Mouse (Mus musculus) heart, embryonic 14.5 days (tissue): ENCODE measurements around the gene Spindoc. TPM values are rescaled to one million over a fixed set of nuclear protein-coding genes. Genes with fewer than 3 reads are reported as not detected.

Experiments used
- microRNA-seq: library from miRNA; unstranded; fragments of <30 nt; microRNA quantifications from one replicate; pipeline ENCODE4, GENCODE M21; 2016
- polyA plus RNA-seq: library from polyadenylated mRNA; unstranded; fragments of >200 nt; fragmentation: Nextera tagmentation; extraction: Ambion mirVana; gene quantifications from 2 replicates; pipeline ENCODE4 v1.2.1, GENCODE M21; 2014

Spindoc gene
- polyA plus RNA-seq, 1 experiment from 2014 or later = 14.8 TPM

Small RNA genes lying within 50 kb of the gene (microRNA-seq; reads per million reads assigned to microRNA genes)
- gene Mir6991 = 3.9 reads per million, percentile 11 among the genes with 10 or more reads in this experiment

Other genes starting within 250 kb of the Spindoc start
- gene Otub1, start 176.7 kb downstream of the Spindoc start, polyA plus RNA-seq = 151 and 153 TPM in 2 replicates
- gene Cox8a, start 165.4 kb downstream of the Spindoc start, polyA plus RNA-seq = 2,457 and 2,575 TPM in 2 replicates
- 55.9 and 58.5 TPM in 2 replicates for gene Naa40, start 141.8 kb downstream of the Spindoc start, polyA plus RNA-seq
- gene Rcor2, start 115.7 kb downstream of the Spindoc start, polyA plus RNA-seq = 6.1 and 10.7 TPM in 2 replicates
- 35.4 and 40.2 TPM in 2 replicates for gene Mark2, start 41.1 kb downstream of the Spindoc start, polyA plus RNA-seq
- gene 2700081O15Rik, start 34.6 kb upstream of the Spindoc start, polyA plus RNA-seq = 4.4 and 5.8 TPM in 2 replicates
- 108 and 132 TPM in 2 replicates for gene Rtn3, start 100.3 kb upstream of the Spindoc start, polyA plus RNA-seq
- 9.1 and 12.1 TPM in 2 replicates for gene Atl3, start 111.0 kb upstream of the Spindoc start, polyA plus RNA-seq
- gene Pla2g16, start 174.5 kb upstream of the Spindoc start, polyA plus RNA-seq = 63.1 and 69.9 TPM in 2 replicates
- gene Lgals12, start 224.2 kb upstream of the Spindoc start, polyA plus RNA-seq = 0.23 and 0.34 TPM in 2 replicates
- not detected in 2 replicates for gene Hrasls5, start 229.5 kb upstream of the Spindoc start, polyA plus RNA-seq